Mouse (Mus musculus): Measurements from ENCODE around the gene Usp29. TPM values are rescaled to one million over a fixed set of nuclear protein-coding genes. Genes with fewer than 3 reads are reported as not detected.

Gene Usp29
- 2.1 and 2.3 TPM in 2 replicates for polyA plus RNA-seq (2012; rRNA removed)

GRCm38 (mm10) chr7:6730241-6730640, at the start of gene Usp29, which contains the start of gene Peg3:
Gene Usp29 (plus strand): TSS chr7:6730578.
Gene Peg3 (minus strand): TSS chr7:6730431.

GRCm38 (mm10) chr7:6696241-6697045, 33.9 kb upstream of the Usp29 start, which contains the start of gene Zim1:
Gene Zim1 (minus strand): TSS chr7:6696450.

GRCm38 (mm10) chr7:6995251-6995650, 264.9 kb downstream of the Usp29 start, which contains the start of gene Aurkc:
Gene Aurkc (plus strand): TSS chr7:6995300.

Other genes with a start within 250 kb of the Usp29 start
- gene Olfr5, start 243.6 kb upstream of the Usp29 start, polyA plus RNA-seq (2012; rRNA removed) = not detected in 2 replicates
- gene Olfr1347, start 230.8 kb upstream of the Usp29 start, polyA plus RNA-seq (2012; rRNA removed) = not detected in 2 replicates
- not detected in 2 replicates for gene Olfr1348, start 221.8 kb upstream of the Usp29 start, polyA plus RNA-seq (2012; rRNA removed)
- gene Olfr1349, start 207.6 kb upstream of the Usp29 start, polyA plus RNA-seq (2012; rRNA removed) = not detected in 2 replicates
- not detected in 2 replicates for gene Olfr1350, start 165.7 kb upstream of the Usp29 start, polyA plus RNA-seq (2012; rRNA removed)
- gene Zim1, start 34.1 kb upstream of the Usp29 start, polyA plus RNA-seq (2012; rRNA removed) = 5.7 and 6.1 TPM in 2 replicates
- gene Peg3, start 147 bp upstream of the Usp29 start, polyA plus RNA-seq (2012; rRNA removed) = 44.1 and 45.3 TPM in 2 replicates

All from liver, embryonic 18 days (tissue).